Mouse (Mus musculus): ENCODE results near the gene Olfr530. TPM values are rescaled to one million over a fixed set of nuclear protein-coding genes. Genes with fewer than 3 reads are reported as not detected.

The Olfr530 gene
- polyA plus RNA-seq, 1 experiment from 2014 or later: not detected

Other genes starting within 250 kb of the Olfr530 start
- gene Mtg1, start 238.8 kb downstream of the Olfr530 start, polyA plus RNA-seq (2014; fragmentation: Nextera tagmentation; extraction: Ambion mirVana): 24.8 and 33.7 TPM in 2 replicates
- gene Sprn, start 221.5 kb downstream of the Olfr530 start, polyA plus RNA-seq (2014; fragmentation: Nextera tagmentation; extraction: Ambion mirVana): 0.04 TPM in 1 of 2 replicates, not detected in the other
- not detected in 2 replicates for gene Olfr522, start 211.6 kb downstream of the Olfr530 start, polyA plus RNA-seq (2014; fragmentation: Nextera tagmentation; extraction: Ambion mirVana)
- gene Olfr523, start 203.1 kb downstream of the Olfr530 start, polyA plus RNA-seq (2014; fragmentation: Nextera tagmentation; extraction: Ambion mirVana): not detected in 2 replicates
- gene Olfr524, start 170.4 kb downstream of the Olfr530 start, polyA plus RNA-seq (2014; fragmentation: Nextera tagmentation; extraction: Ambion mirVana): not detected in 2 replicates
- not detected in 2 replicates for gene Cd163l1, start 158.1 kb downstream of the Olfr530 start, polyA plus RNA-seq (2014; fragmentation: Nextera tagmentation; extraction: Ambion mirVana)
- gene 5830411N06Rik, start 129.0 kb downstream of the Olfr530 start, polyA plus RNA-seq (2014; fragmentation: Nextera tagmentation; extraction: Ambion mirVana): not detected in 2 replicates
- gene Olfr525, start 55.5 kb downstream of the Olfr530 start, polyA plus RNA-seq (2014; fragmentation: Nextera tagmentation; extraction: Ambion mirVana): not detected in 2 replicates
- gene Olfr527, start 42.3 kb downstream of the Olfr530 start, polyA plus RNA-seq (2014; fragmentation: Nextera tagmentation; extraction: Ambion mirVana): not detected in 2 replicates
- gene Olfr60, start 14.7 kb downstream of the Olfr530 start, polyA plus RNA-seq (2014; fragmentation: Nextera tagmentation; extraction: Ambion mirVana): not detected in 2 replicates
- not detected in 2 replicates for gene Olfr531, start 26.6 kb upstream of the Olfr530 start, polyA plus RNA-seq (2014; fragmentation: Nextera tagmentation; extraction: Ambion mirVana)
- not detected in 2 replicates for gene Olfr532, start 45.3 kb upstream of the Olfr530 start, polyA plus RNA-seq (2014; fragmentation: Nextera tagmentation; extraction: Ambion mirVana)
- gene Olfr533, start 87.0 kb upstream of the Olfr530 start, polyA plus RNA-seq (2014; fragmentation: Nextera tagmentation; extraction: Ambion mirVana): not detected in 2 replicates
- not detected in 2 replicates for gene Olfr535, start 107.9 kb upstream of the Olfr530 start, polyA plus RNA-seq (2014; fragmentation: Nextera tagmentation; extraction: Ambion mirVana)
- gene Olfr536, start 131.1 kb upstream of the Olfr530 start, polyA plus RNA-seq (2014; fragmentation: Nextera tagmentation; extraction: Ambion mirVana): not detected in 2 replicates
- gene Olfr538, start 191.6 kb upstream of the Olfr530 start, polyA plus RNA-seq (2014; fragmentation: Nextera tagmentation; extraction: Ambion mirVana): not detected in 2 replicates
- not detected in 2 replicates for gene Olfr46, start 224.9 kb upstream of the Olfr530 start, polyA plus RNA-seq (2014; fragmentation: Nextera tagmentation; extraction: Ambion mirVana)